Mouse (Mus musculus) liver, embryonic 14.5 days (tissue): ENCODE data around the gene Rragd.

Source experiments
- CTCF ChIP-seq: IDR thresholded peaks from 2 replicates; pipeline ENCODE4 v1.5.1; 2016; ENCODE audit warnings: antibody characterized with exemption, low read depth, control low read depth
- EP300 ChIP-seq: IDR thresholded peaks from 2 replicates; pipeline ENCODE4 v1.6.1; 2016; ENCODE audit warnings: antibody characterized with exemption, low read depth

GRCm38 (mm10) chr4:32982041-32982715 lies 659 bp upstream of the Rragd start:
- TF ChIP-seq CTCF (no peak), EP300 (no peak)
